Mouse (Mus musculus) ES-Bruce4 (cell line): ENCODE measurements around the gene Garem2. TPM values are rescaled to one million over a fixed set of nuclear protein-coding genes. Genes with fewer than 3 reads are reported as not detected.

Experiments used
- H3K27ac ChIP-seq: 2 replicates; pipeline ENCODE4 v1.5.1; 2012; ENCODE audit warnings: low read length, inconsistent platforms; ENCODE audit not compliant: insufficient read depth
- H3K27me3 ChIP-seq: 2 replicates; pipeline ENCODE4 v1.6.1; 2012; ENCODE audit warnings: mild to moderate bottlenecking, low read length, inconsistent platforms; ENCODE audit not compliant: control insufficient read depth, poor library complexity, insufficient read depth, severe bottlenecking
- H3K36me3 ChIP-seq: 2 replicates; pipeline ENCODE4 v1.6.1; 2012; ENCODE audit warnings: inconsistent platforms, mild to moderate bottlenecking, low read length, moderate library complexity; ENCODE audit not compliant: control insufficient read depth, poor library complexity, insufficient read depth, severe bottlenecking
- H3K4me1 ChIP-seq: one replicate; pipeline ENCODE4 v1.8.1; 2011; ENCODE audit warnings: low read length; ENCODE audit not compliant: control insufficient read depth, insufficient read depth
- H3K4me3 ChIP-seq: 2 replicates; pipeline ENCODE4 v1.5.1; 2011; ENCODE audit warnings: low read depth, mild to moderate bottlenecking, low read length
- H3K9ac ChIP-seq: 2 replicates; pipeline ENCODE4 v1.6.1; 2012; ENCODE audit warnings: low read depth, mild to moderate bottlenecking, inconsistent platforms; ENCODE audit not compliant: poor library complexity, severe bottlenecking
- H3K9me3 ChIP-seq: replicated peaks from 2 replicates; pipeline ENCODE4 v1.6.1; 2012; ENCODE audit warnings: mild to moderate bottlenecking, low read length, inconsistent platforms; ENCODE audit not compliant: control insufficient read depth, poor library complexity, insufficient read depth, severe bottlenecking
- CTCF ChIP-seq: IDR thresholded peaks from one replicate; pipeline ENCODE4 v1.8.1; 2011; ENCODE audit warnings: low read depth, low read length
- EP300 ChIP-seq: IDR thresholded peaks from 2 replicates; pipeline ENCODE4 v1.6.1; 2011; ENCODE audit warnings: low read depth, low read length; ENCODE audit not compliant: insufficient read depth
- POLR2A ChIP-seq: IDR thresholded peaks from one replicate; pipeline ENCODE4 v1.8.1; 2011; ENCODE audit warnings: low read length; ENCODE audit not compliant: insufficient read depth
- polyA plus RNA-seq: library from polyadenylated mRNA; stranded (reverse); fragments of >200 nt; gene quantifications from 2 replicates; pipeline ENCODE4 v1.2.4, GENCODE M21; 2011; ENCODE audit warnings: low read depth; ENCODE audit not compliant: missing spikeins, insufficient read depth, insufficient read length

Garem2 gene
- polyA plus RNA-seq, 1 experiment = 0.67 TPM

- H3K27ac ChIP-seq = no peak overlapping the region
- no peak overlapping the region for H3K9ac ChIP-seq
- no peaks in the 10 kb centered on the region for H3K4me1 ChIP-seq
- no peak for TF ChIP-seq EP300
- no peak for TF ChIP-seq CTCF
- no peak for TF ChIP-seq POLR2A
- H3K4me3 ChIP-seq = no peak overlapping the region
- H3K36me3 ChIP-seq = no peaks in the 10 kb centered on the region
- no peaks in the 10 kb centered on the region for H3K9me3 ChIP-seq
- no peaks in the 10 kb centered on the region for H3K27me3 ChIP-seq
Observed at GRCm38 (mm10) chr5:30161836-30162235, 56.9 kb downstream of the Garem2 start.

- H3K4me3 ChIP-seq = no peak overlapping the region
- no peaks in the 10 kb centered on the region for H3K36me3 ChIP-seq
- H3K4me1 ChIP-seq = no peaks in the 10 kb centered on the region
- no peak overlapping the region for H3K27ac ChIP-seq
- no peak for TF ChIP-seq EP300
- TF ChIP-seq CTCF = no peak
- no peaks in the 10 kb centered on the region for H3K27me3 ChIP-seq
- H3K9ac ChIP-seq = no peak overlapping the region
- no peaks in the 10 kb centered on the region for H3K9me3 ChIP-seq
Observed at GRCm38 (mm10) chr5:30162339-30162738, 57.4 kb downstream of the Garem2 start.

GRCm38 (mm10) chr5:30165234-30165946, 60.4 kb downstream of the Garem2 start:
- Histone ChIP-seq H3K9ac (no peak overlapping the region), H3K27me3 (no peaks in the 10 kb centered on the region), H3K4me3 (no peak overlapping the region), H3K27ac (no peak overlapping the region), H3K36me3 (peaks cover 8% of the 10 kb centered on the region), H3K4me1 (no peaks in the 10 kb centered on the region), H3K9me3 (no peaks in the 10 kb centered on the region)
- no peak for TF ChIP-seq CTCF
- TF ChIP-seq POLR2A = no peak

Other genes with a start within 250 kb of the Garem2 start
- gene Il6, start 92.0 kb upstream of the Garem2 start, polyA plus RNA-seq = not detected in 2 replicates
- gene Tyms, start 31.5 kb upstream of the Garem2 start, polyA plus RNA-seq = 82.8 and 94.5 TPM in 2 replicates
- not detected in 2 replicates for gene 3110082J24Rik, start 925 bp downstream of the Garem2 start, polyA plus RNA-seq
- 59.3 and 65.7 TPM in 2 replicates for gene Hadha, start 50.0 kb downstream of the Garem2 start, polyA plus RNA-seq
- gene Hadhb, start 50.1 kb downstream of the Garem2 start, polyA plus RNA-seq = 44.7 and 45.3 TPM in 2 replicates
- gene Adgrf3, start 100.6 kb downstream of the Garem2 start, polyA plus RNA-seq = not detected in 2 replicates
- 38.3 and 41.6 TPM in 2 replicates for gene Selenoi, start 127.4 kb downstream of the Garem2 start, polyA plus RNA-seq
- 1.1 and 2.0 TPM in 2 replicates for gene Drc1, start 176.2 kb downstream of the Garem2 start, polyA plus RNA-seq